Mouse (Mus musculus) lung, postnatal 10 days (tissue): Measurements from ENCODE around the gene Ano6.

Source experiments
- DNase-seq: peaks from one replicate; pipeline ENCODE4 v3.0.0; 2021

Gene Ano6

GRCm38 (mm10) chr15:95863865-95864660 is 73.4 kb downstream of the Ano6 start:
- no peak for DNase-seq

GRCm38 (mm10) chr15:95865311-95866100 is 74.9 kb downstream of the Ano6 start:
- no peak for DNase-seq

- DNase-seq = no peak
Observed at GRCm38 (mm10) chr15:95868172-95868571, 77.5 kb downstream of the Ano6 start.

GRCm38 (mm10) chr15:95869611-95870010 is 79.0 kb downstream of the Ano6 start:
- DNase-seq = no peak

GRCm38 (mm10) chr15:95871631-95872030 is 81.0 kb downstream of the Ano6 start:
- no peak for DNase-seq

- DNase-seq = no peak
Observed at GRCm38 (mm10) chr15:95872447-95872846, 81.8 kb downstream of the Ano6 start.

- no peak for DNase-seq
Observed at GRCm38 (mm10) chr15:95873276-95873675, 82.6 kb downstream of the Ano6 start.

- DNase-seq = no peak
Observed at GRCm38 (mm10) chr15:95874216-95874615, 83.6 kb downstream of the Ano6 start.

- DNase-seq = no peak
Observed at GRCm38 (mm10) chr15:95874726-95875125, 84.1 kb downstream of the Ano6 start.

GRCm38 (mm10) chr15:95875898-95876297 is 85.3 kb downstream of the Ano6 start:
- no peak for DNase-seq

- peak; percentile 59 for DNase-seq
Observed at GRCm38 (mm10) chr15:95880616-95881151, 90.0 kb downstream of the Ano6 start.

- DNase-seq = no peak
Observed at GRCm38 (mm10) chr15:95882436-95882835, 91.8 kb downstream of the Ano6 start.

GRCm38 (mm10) chr15:95883559-95883958 is 92.9 kb downstream of the Ano6 start:
- no peak for DNase-seq

GRCm38 (mm10) chr15:95884658-95885620 is 94.3 kb downstream of the Ano6 start:
- DNase-seq = peak; percentile 22

GRCm38 (mm10) chr15:95885953-95886820 is 95.5 kb downstream of the Ano6 start:
- no peak for DNase-seq

GRCm38 (mm10) chr15:95887365-95887764 is 96.7 kb downstream of the Ano6 start:
- peak; percentile 51 for DNase-seq

GRCm38 (mm10) chr15:95888556-95888955 is 97.9 kb downstream of the Ano6 start:
- DNase-seq = no peak

GRCm38 (mm10) chr15:95890368-95890767 is 99.7 kb downstream of the Ano6 start:
- DNase-seq = no peak

- no peak for DNase-seq
Observed at GRCm38 (mm10) chr15:95892171-95892570, 101.5 kb downstream of the Ano6 start.

- no peak for DNase-seq
Observed at GRCm38 (mm10) chr15:95892929-95893328, 102.3 kb downstream of the Ano6 start.

GRCm38 (mm10) chr15:95895699-95896098 is 105.1 kb downstream of the Ano6 start:
- DNase-seq = no peak

GRCm38 (mm10) chr15:95897653-95898052 is 107.0 kb downstream of the Ano6 start:
- DNase-seq = no peak
